Mouse (Mus musculus) liver, adult 2 months (tissue): ENCODE measurements at regions not wholly inside any gene's neighbourhood (a gene's known extent, or its start where the extent isn't known, plus 50 kb on each side); places are given as distances from the start of the nearest gene placed in this dataset.

Experiments
- CTCF ChIP-seq: fragments of 200-500 bp; IDR thresholded peaks from 2 replicates; pipeline ENCODE4 v1.5.1; 2011; ENCODE audit warnings: low read depth, low read length, control low read depth
- POLR2A ChIP-seq: fragments of 200-500 bp; IDR thresholded peaks from 2 replicates; pipeline ENCODE4 v1.6.1; 2011; ENCODE audit warnings: low read length, control low read depth; ENCODE audit not compliant: insufficient read depth; ENCODE audit errors: extremely low read depth

DNA sequence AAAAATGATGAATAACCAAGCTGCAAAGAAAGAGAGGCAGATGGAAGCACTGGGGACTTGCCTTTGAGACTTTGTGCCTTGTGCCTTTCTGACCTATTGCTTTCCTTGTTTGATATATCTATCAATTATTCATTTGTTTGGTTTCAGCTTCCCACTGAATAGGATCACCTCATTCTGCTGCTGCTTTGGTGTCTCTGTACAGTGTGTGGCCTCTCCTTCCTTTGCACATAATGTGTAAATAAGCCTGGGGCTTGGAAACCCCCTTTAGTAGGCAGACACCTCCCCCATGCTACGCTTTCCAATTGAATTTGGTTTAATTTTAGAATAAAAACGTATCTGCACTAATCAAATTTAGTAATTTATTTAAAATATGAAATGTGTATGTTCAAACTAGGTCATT lies 112.8 kb upstream of the Cwc22 start:
- TF ChIP-seq CTCF, result no peak
- TF ChIP-seq POLR2A, result no peak
